Mouse (Mus musculus) limb, embryonic 13.5 days (tissue): ENCODE results near the gene Olfr1255. TPM values are rescaled to one million over a fixed set of nuclear protein-coding genes. Genes with fewer than 3 reads are reported as not detected.

Source experiments
- ATAC-seq: fragments of 200-750 bp; cut with Nextera tagmentation; 2 replicates; pipeline ENCODE4 v1.8.0; 2017; ENCODE audit warnings: low read depth, moderate number of reproducible peaks, moderate TSS enrichment; ENCODE audit not compliant: low FRiP score
- H3K27ac ChIP-seq: fragments of 300-500 bp; sonication (generic); 2 replicates; pipeline ENCODE4 v1.5.1; 2015; ENCODE audit warnings: inconsistent platforms, mild to moderate bottlenecking, moderate library complexity
- H3K27me3 ChIP-seq: fragments of 300-500 bp; sonication (generic); 2 replicates; pipeline ENCODE4 v1.6.1; 2015; ENCODE audit warnings: mild to moderate bottlenecking, inconsistent platforms
- H3K36me3 ChIP-seq: fragments of 300-500 bp; sonication (generic); 2 replicates; pipeline ENCODE4 v1.6.1; 2015; ENCODE audit warnings: inconsistent platforms, mild to moderate bottlenecking, moderate library complexity
- H3K4me1 ChIP-seq: fragments of 300-500 bp; sonication (generic); 2 replicates; pipeline ENCODE4 v1.6.1; 2015; ENCODE audit warnings: inconsistent platforms
- H3K4me2 ChIP-seq: fragments of 300-500 bp; sonication (generic); replicated peaks from 2 replicates; pipeline ENCODE4 v1.6.1; 2015; ENCODE audit warnings: inconsistent platforms, mild to moderate bottlenecking, moderate library complexity
- H3K4me3 ChIP-seq: fragments of 300-500 bp; sonication (generic); 2 replicates; pipeline ENCODE4 v1.5.1; 2015; ENCODE audit warnings: moderate library complexity, mild to moderate bottlenecking, inconsistent platforms
- H3K9ac ChIP-seq: fragments of 300-500 bp; sonication (generic); 2 replicates; pipeline ENCODE4 v1.6.1; 2015; ENCODE audit warnings: mild to moderate bottlenecking, inconsistent platforms
- H3K9me3 ChIP-seq: fragments of 300-500 bp; sonication (generic); 2 replicates; pipeline ENCODE4 v1.6.1; 2016; ENCODE audit warnings: inconsistent platforms
- WGBS: fragments of 180-500 bp; shearing (Covaris S2); methylation state at CpG from one replicate; pipeline ENCODE4 v1.1.7; 2015; 5-methylcytosine and 5-hydroxymethylcytosine counted together
- polyA plus RNA-seq: library from polyadenylated mRNA; unstranded; fragments of >200 nt; fragmentation: Nextera tagmentation; extraction: Ambion mirVana; gene quantifications from 2 replicates; pipeline ENCODE4 v1.2.1, GENCODE M21; 2015

Olfr1255 gene
- polyA plus RNA-seq = not detected in 2 replicates

GRCm38 (mm10) chr2:89811751-89812150, at the start of gene Olfr1255:
Olfr1255 (plus strand) TSS chr2:89812051.
- H3K9ac ChIP-seq = no peak within 1 kb of the TSS
- ATAC-seq = no peak
- H3K9me3 ChIP-seq = no peaks in the 10 kb centered on the region
- no peaks in the 10 kb centered on the region for H3K27me3 ChIP-seq
- H3K4me2 ChIP-seq = no peak within 1 kb of the TSS
- H3K4me1 ChIP-seq = no peaks in the 10 kb centered on the region
- 86% methylated on average over 3 of the region's 3 CpGs for WGBS
- H3K27ac ChIP-seq = no peak within 1 kb of the TSS
- no peak within 1 kb of the TSS for H3K4me3 ChIP-seq
- H3K36me3 ChIP-seq = no peaks in the 10 kb centered on the region

- Histone ChIP-seq H3K9ac (no peak within 1 kb of the TSS), H3K9me3 (no peaks in the 10 kb centered on the region), H3K4me3 (no peak within 1 kb of the TSS), H3K27ac (no peak within 1 kb of the TSS), H3K4me1 (no peaks in the 10 kb centered on the region), H3K36me3 (no peaks in the 10 kb centered on the region), H3K4me2 (no peak within 1 kb of the TSS), H3K27me3 (no peaks in the 10 kb centered on the region)
- ATAC-seq = no peak
Measured at GRCm38 (mm10) chr2:89793519-89793918, 18.3 kb upstream of the Olfr1255 start, which contains the start of gene Olfr1254. Olfr1254 (minus strand) TSS chr2:89793619.

GRCm38 (mm10) chr2:89799583-89799982, 12.3 kb upstream of the Olfr1255 start:
- no peak overlapping the region for H3K9ac ChIP-seq
- H3K4me2 ChIP-seq = no peak overlapping the region
- H3K4me1 ChIP-seq = no peaks in the 10 kb centered on the region
- H3K4me3 ChIP-seq = no peak overlapping the region
- no peak overlapping the region for H3K27ac ChIP-seq
- no peaks in the 10 kb centered on the region for H3K9me3 ChIP-seq
- 91% methylated on average over 3 of the region's 3 CpGs for WGBS
- ATAC-seq = no peak
- no peaks in the 10 kb centered on the region for H3K36me3 ChIP-seq
- no peaks in the 10 kb centered on the region for H3K27me3 ChIP-seq

GRCm38 (mm10) chr2:89810751-89811150, 1.1 kb upstream of the Olfr1255 start:
- Histone ChIP-seq H3K27me3 (no peaks in the 10 kb centered on the region), H3K27ac (no peak overlapping the region), H3K9ac (no peak overlapping the region), H3K4me3 (no peak overlapping the region), H3K4me1 (no peaks in the 10 kb centered on the region), H3K4me2 (no peak overlapping the region), H3K9me3 (no peaks in the 10 kb centered on the region), H3K36me3 (no peaks in the 10 kb centered on the region)
- ATAC-seq = no peak
- 83% methylated on average over 2 of the region's 2 CpGs for WGBS

GRCm38 (mm10) chr2:89820216-89820615, 8.4 kb downstream of the Olfr1255 start:
- no peak overlapping the region for H3K27ac ChIP-seq
- H3K9me3 ChIP-seq = 0 out of 2 replicates have a peak, but pooled peaks cover 2% of the 10 kb centered on the region
- H3K36me3 ChIP-seq = no peaks in the 10 kb centered on the region
- H3K9ac ChIP-seq = no peak overlapping the region
- H3K4me2 ChIP-seq = no peak overlapping the region
- H3K4me3 ChIP-seq = no peak overlapping the region
- no peaks in the 10 kb centered on the region for H3K4me1 ChIP-seq
- no peak for ATAC-seq
- H3K27me3 ChIP-seq = no peaks in the 10 kb centered on the region
- WGBS = 69% methylated on average over 1 of the region's 1 CpGs

GRCm38 (mm10) chr2:89841455-89841854, 29.6 kb downstream of the Olfr1255 start, which contains the start of gene Olfr1256:
Olfr1256 (minus strand) TSS chr2:89841555.
- H3K27me3 ChIP-seq = no peaks in the 10 kb centered on the region
- WGBS = 56% methylated on average over 2 of the region's 2 CpGs
- H3K9me3 ChIP-seq = no peaks in the 10 kb centered on the region
- no peaks in the 10 kb centered on the region for H3K4me1 ChIP-seq
- H3K36me3 ChIP-seq = no peaks in the 10 kb centered on the region
- no peak for ATAC-seq
- H3K9ac ChIP-seq = no peak within 1 kb of the TSS
- no peak within 1 kb of the TSS for H3K4me2 ChIP-seq
- no peak within 1 kb of the TSS for H3K27ac ChIP-seq
- H3K4me3 ChIP-seq = no peak within 1 kb of the TSS

- Histone ChIP-seq H3K27ac (no peak within 1 kb of the TSS), H3K4me1 (no peaks in the 10 kb centered on the region), H3K9ac (no peak within 1 kb of the TSS), H3K9me3 (no peaks in the 10 kb centered on the region), H3K36me3 (no peaks in the 10 kb centered on the region), H3K27me3 (no peaks in the 10 kb centered on the region), H3K4me2 (no peak within 1 kb of the TSS), H3K4me3 (no peak within 1 kb of the TSS)
- no peak for ATAC-seq
- WGBS = 82% methylated on average over 5 of the region's 5 CpGs
Measured at GRCm38 (mm10) chr2:89848105-89848504, 36.3 kb downstream of the Olfr1255 start, which contains the start of gene Olfr48. Olfr48 (minus strand) TSS chr2:89848205.

- no peak overlapping the region for H3K9ac ChIP-seq
- H3K27ac ChIP-seq = no peak overlapping the region
- H3K9me3 ChIP-seq = no peaks in the 10 kb centered on the region
- H3K4me2 ChIP-seq = no peak overlapping the region
- no peaks in the 10 kb centered on the region for H3K27me3 ChIP-seq
- WGBS = 90% methylated on average over 1 of the region's 1 CpGs
- no peaks in the 10 kb centered on the region for H3K4me1 ChIP-seq
- H3K4me3 ChIP-seq = no peak overlapping the region
- H3K36me3 ChIP-seq = no peaks in the 10 kb centered on the region
- no peak for ATAC-seq
Measured at GRCm38 (mm10) chr2:89849230-89849629, 37.4 kb downstream of the Olfr1255 start.

Other genes starting within 250 kb of the Olfr1255 start
- gene Olfr1245, start 233.6 kb upstream of the Olfr1255 start, polyA plus RNA-seq = not detected in 2 replicates
- gene Olfr1246, start 218.9 kb upstream of the Olfr1255 start, polyA plus RNA-seq = not detected in 2 replicates
- gene Olfr1247, start 197.9 kb upstream of the Olfr1255 start, polyA plus RNA-seq = not detected in 2 replicates
- gene Olfr1248, start 193.8 kb upstream of the Olfr1255 start, polyA plus RNA-seq = not detected in 2 replicates
- gene Olfr1249, start 177.1 kb upstream of the Olfr1255 start, polyA plus RNA-seq = not detected in 2 replicates
- not detected in 2 replicates for gene Olfr1250, start 150.6 kb upstream of the Olfr1255 start, polyA plus RNA-seq
- not detected in 2 replicates for gene Olfr1251, start 140.1 kb upstream of the Olfr1255 start, polyA plus RNA-seq
- not detected in 2 replicates for gene Olfr1252, start 87.0 kb upstream of the Olfr1255 start, polyA plus RNA-seq
- gene Olfr1253, start 55.0 kb upstream of the Olfr1255 start, polyA plus RNA-seq = not detected in 2 replicates
- not detected in 2 replicates for gene Olfr1254, start 18.4 kb upstream of the Olfr1255 start, polyA plus RNA-seq
- not detected in 2 replicates for gene Olfr1256, start 29.5 kb downstream of the Olfr1255 start, polyA plus RNA-seq
- not detected in 2 replicates for gene Olfr48, start 36.2 kb downstream of the Olfr1255 start, polyA plus RNA-seq
- gene Olfr1257, start 66.4 kb downstream of the Olfr1255 start, polyA plus RNA-seq = not detected in 2 replicates
- gene Olfr1258, start 115.3 kb downstream of the Olfr1255 start, polyA plus RNA-seq = not detected in 2 replicates
- gene Olfr1259, start 136.6 kb downstream of the Olfr1255 start, polyA plus RNA-seq = not detected in 2 replicates
- gene Olfr1260, start 162.3 kb downstream of the Olfr1255 start, polyA plus RNA-seq = not detected in 2 replicates
- gene Olfr1261, start 179.2 kb downstream of the Olfr1255 start, polyA plus RNA-seq = not detected in 2 replicates
- not detected in 2 replicates for gene Olfr1262, start 188.1 kb downstream of the Olfr1255 start, polyA plus RNA-seq
- gene Olfr1263, start 200.1 kb downstream of the Olfr1255 start, polyA plus RNA-seq = not detected in 2 replicates
- gene Olfr1264, start 213.5 kb downstream of the Olfr1255 start, polyA plus RNA-seq = not detected in 2 replicates
- not detected in 2 replicates for gene Olfr1265, start 223.3 kb downstream of the Olfr1255 start, polyA plus RNA-seq